Mouse (Mus musculus): ENCODE data around the gene Gm11009. TPM values are rescaled to one million over a fixed set of nuclear protein-coding genes. Genes with fewer than 3 reads are reported as not detected.
"Not testable (repeated sequence)": the region's sequence is repeated elsewhere in the genome, so short reads cannot be mapped to it uniquely, and the experiment has no call there.

Gene Gm11009
- not detected in 2 replicates for polyA plus RNA-seq (2015; fragmentation: Nextera tagmentation; extraction: Ambion mirVana)

GRCm38 (mm10) chr2:176319394-176319793 is at the start of gene Gm11009:
Gm11009 (minus strand) TSS chr2:176319494.
- H3K9me3 ChIP-seq; H3K9ac ChIP-seq; H3K36me3 ChIP-seq; H3K4me1 ChIP-seq; H3K4me3 ChIP-seq; ATAC-seq (ENCODE audit: extremely low read depth, insufficient number of reproducible peaks, low FRiP score, low TSS enrichment); H3K4me2 ChIP-seq; H3K27me3 ChIP-seq (replicated peaks); H3K27ac ChIP-seq (replicated peaks): not testable (repeated sequence)
- no CpG with 5 or more reads among the region's 2 CpGs for WGBS

Other genes starting within 250 kb of the Gm11009 start
- gene Gm2004, start 169.7 kb downstream of the Gm11009 start, polyA plus RNA-seq (2015; fragmentation: Nextera tagmentation; extraction: Ambion mirVana) = 0.96 and 3.1 TPM in 2 replicates
- 5.5 and 10.5 TPM in 2 replicates for gene 2210418O10Rik, start 92.9 kb downstream of the Gm11009 start, polyA plus RNA-seq (2015; fragmentation: Nextera tagmentation; extraction: Ambion mirVana)
- 13.1 and 14.6 TPM in 2 replicates for gene Gm14435, start 104.1 kb upstream of the Gm11009 start, polyA plus RNA-seq (2015; fragmentation: Nextera tagmentation; extraction: Ambion mirVana)
- gene Gm14434, start 167.3 kb upstream of the Gm11009 start, polyA plus RNA-seq (2015; fragmentation: Nextera tagmentation; extraction: Ambion mirVana) = 2.2 TPM in 1 of 2 replicates, not detected in the other
- not detected in 2 replicates for gene Zfp967, start 201.6 kb upstream of the Gm11009 start, polyA plus RNA-seq (2015; fragmentation: Nextera tagmentation; extraction: Ambion mirVana)